Mouse (Mus musculus) brain, embryonic 14.5 days (tissue): ENCODE results near the gene Dnah3. TPM values are rescaled to one million over a fixed set of nuclear protein-coding genes. Genes with fewer than 3 reads are reported as not detected.

Experiments
- DNase-seq: peaks from one replicate; pipeline ENCODE4 v3.0.0-alpha.2; 2011; ENCODE audit warnings: low read depth
- CTCF ChIP-seq: fragments of 200-500 bp; IDR thresholded peaks from 2 replicates; pipeline ENCODE4 v1.5.1; 2012; ENCODE audit warnings: inconsistent platforms, mild to moderate bottlenecking, moderate library complexity, borderline replicate concordance; ENCODE audit not compliant: insufficient read depth, insufficient read length; ENCODE audit errors: extremely low read depth
- POLR2A ChIP-seq: fragments of 200-500 bp; IDR thresholded peaks from 2 replicates; pipeline ENCODE4 v1.6.1; 2012; ENCODE audit warnings: mild to moderate bottlenecking, inconsistent platforms, borderline replicate concordance; ENCODE audit not compliant: poor library complexity, insufficient read depth, insufficient read length, severe bottlenecking; ENCODE audit errors: extremely low read depth
- polyA plus RNA-seq: library from polyadenylated mRNA; depleted of rRNA; stranded (reverse); fragments of >200 nt; gene quantifications from 2 replicates; pipeline ENCODE4 v1.2.3, GENCODE M21; 2012

The Dnah3 gene
- polyA plus RNA-seq, 1 experiment = 0.15 TPM

DNA sequence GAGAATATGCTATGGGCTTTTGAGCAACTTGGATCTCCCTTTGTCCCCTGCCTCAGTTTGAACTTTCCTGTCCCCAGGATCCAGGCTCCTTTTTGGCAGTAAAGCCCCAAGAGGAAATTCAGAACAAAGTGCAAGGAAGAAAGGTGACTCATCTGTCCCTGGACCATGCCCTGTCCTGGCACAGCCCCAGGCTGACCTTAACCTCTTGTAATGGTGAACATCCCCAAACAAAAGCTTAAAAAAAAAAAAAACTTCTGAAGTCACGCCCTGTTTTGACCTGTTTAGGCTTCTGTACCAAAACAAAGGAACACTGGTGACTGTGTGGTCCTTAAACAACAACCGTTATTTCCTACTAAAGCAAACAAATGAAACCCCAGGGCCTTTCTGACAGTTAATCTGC lies 153.5 kb downstream of the Dnah3 start:
- DNase-seq = no peak
- TF ChIP-seq CTCF (no peak), POLR2A (no peak)

GRCm38 (mm10) chr7:119937036-119937435 lies 158.0 kb downstream of the Dnah3 start:
- TF ChIP-seq POLR2A (no peak), CTCF (no peak)
- DNase-seq = peak; percentile 9

DNA sequence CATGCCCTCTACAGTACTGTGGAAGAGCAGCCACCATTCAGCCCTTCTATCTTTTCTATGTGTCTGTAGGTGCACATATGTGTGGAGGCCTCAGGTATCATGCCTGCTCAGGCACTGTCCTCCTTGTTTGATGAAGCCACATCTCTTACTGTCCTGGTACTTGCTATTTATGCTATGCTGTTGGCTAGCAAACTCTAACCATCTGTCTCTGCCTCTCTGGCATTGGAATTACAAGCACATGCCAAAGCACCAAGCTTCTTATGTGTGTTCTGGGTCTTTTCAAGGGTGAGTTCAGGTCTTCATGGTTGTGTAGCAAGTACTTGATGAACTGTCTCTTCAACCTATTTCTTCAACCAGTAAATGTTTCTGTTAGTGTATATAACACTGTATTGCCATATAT lies 158.8 kb downstream of the Dnah3 start:
- DNase-seq = peak; percentile 6
- TF ChIP-seq POLR2A = no peak
- no peak for TF ChIP-seq CTCF

GRCm38 (mm10) chr7:119928783-119929440 lies 166.2 kb downstream of the Dnah3 start:
- no peak for DNase-seq
- no peak for TF ChIP-seq CTCF
- no peak for TF ChIP-seq POLR2A

DNA sequence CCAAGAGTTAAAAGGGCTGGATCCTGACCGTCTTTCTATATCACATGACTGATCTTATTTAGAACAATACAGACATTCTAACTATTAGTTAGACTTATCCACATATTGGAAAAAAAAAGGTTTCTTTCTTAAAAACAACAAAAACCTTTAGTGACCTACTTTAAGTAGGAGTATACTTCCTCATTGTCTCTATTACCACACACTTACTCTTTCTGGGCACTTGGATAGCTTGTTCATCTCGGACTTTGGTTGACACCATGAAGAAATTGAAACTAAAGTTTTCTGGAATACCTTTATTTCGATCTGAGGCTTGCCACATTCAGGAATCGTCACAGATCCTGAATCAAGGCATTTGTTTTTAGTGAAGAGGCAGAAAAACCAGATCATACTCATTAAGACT lies 174.0 kb downstream of the Dnah3 start:
- no peak for DNase-seq
- TF ChIP-seq CTCF (no peak), POLR2A (no peak)

- TF ChIP-seq POLR2A (no peak), CTCF (no peak)
- no peak for DNase-seq
Measured at GRCm38 (mm10) chr7:119920457-119920856, 174.6 kb downstream of the Dnah3 start.

DNA sequence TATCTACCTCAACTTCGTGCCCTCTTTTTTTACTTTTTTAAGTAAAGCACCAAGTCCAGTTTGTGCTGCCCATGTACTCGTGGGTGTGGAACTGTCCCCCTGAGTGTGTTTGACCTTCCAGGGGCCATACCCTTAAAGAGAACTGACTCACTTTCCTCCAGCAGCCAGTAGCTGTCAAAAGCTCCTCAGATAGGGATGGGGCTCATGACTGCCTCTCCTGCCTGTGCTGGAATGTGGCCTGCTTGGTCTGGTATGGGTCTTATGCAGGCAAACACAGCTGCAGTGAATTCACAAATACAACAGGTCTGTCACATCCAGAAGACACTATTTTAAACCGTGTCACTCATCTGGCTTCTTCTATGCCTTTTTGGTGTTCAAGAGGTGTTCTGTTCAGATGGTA lies 183.4 kb downstream of the Dnah3 start:
- TF ChIP-seq CTCF (no peak), POLR2A (no peak)
- DNase-seq = no peak

GRCm38 (mm10) chr7:119906523-119907215 lies 188.4 kb downstream of the Dnah3 start:
- no peak for TF ChIP-seq POLR2A
- TF ChIP-seq CTCF = no peak
- DNase-seq = no peak

DNA sequence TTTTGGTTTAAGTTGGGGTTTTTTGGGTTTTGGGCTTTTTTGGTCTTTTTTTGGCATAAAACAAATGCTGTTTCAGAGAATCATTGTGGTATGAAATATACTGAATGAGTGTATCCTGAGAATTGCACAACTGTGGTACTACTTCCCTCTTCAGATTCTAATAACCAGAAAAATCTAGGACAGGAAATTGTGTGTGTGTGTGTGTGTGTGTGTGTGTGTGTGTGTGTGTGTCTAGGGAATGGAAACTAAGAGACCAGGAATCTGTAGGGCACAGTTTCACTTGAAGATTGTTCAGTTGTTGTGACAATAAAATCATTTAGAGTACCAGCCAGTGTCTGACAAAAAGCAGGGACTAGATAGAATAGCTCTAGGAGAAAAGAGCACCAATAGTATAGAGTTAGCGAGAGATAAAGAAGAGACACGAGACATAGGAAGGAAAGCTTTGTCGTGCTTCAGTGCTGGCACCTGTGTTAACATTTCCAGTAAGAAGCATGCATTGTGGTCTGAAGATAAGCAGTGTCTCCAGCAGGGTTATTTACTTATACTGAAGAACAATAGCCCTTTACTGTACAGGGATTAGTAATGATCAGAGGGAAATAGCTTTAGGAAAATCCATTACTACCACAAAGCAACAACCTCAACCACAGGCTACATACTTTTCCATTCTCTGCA lies 195.6 kb downstream of the Dnah3 start:
- DNase-seq = no peak
- TF ChIP-seq POLR2A (no peak), CTCF (no peak)

- no peak for DNase-seq
- TF ChIP-seq CTCF (no peak), POLR2A (no peak)
Measured at GRCm38 (mm10) chr7:119898247-119898856, 196.7 kb downstream of the Dnah3 start.

DNA sequence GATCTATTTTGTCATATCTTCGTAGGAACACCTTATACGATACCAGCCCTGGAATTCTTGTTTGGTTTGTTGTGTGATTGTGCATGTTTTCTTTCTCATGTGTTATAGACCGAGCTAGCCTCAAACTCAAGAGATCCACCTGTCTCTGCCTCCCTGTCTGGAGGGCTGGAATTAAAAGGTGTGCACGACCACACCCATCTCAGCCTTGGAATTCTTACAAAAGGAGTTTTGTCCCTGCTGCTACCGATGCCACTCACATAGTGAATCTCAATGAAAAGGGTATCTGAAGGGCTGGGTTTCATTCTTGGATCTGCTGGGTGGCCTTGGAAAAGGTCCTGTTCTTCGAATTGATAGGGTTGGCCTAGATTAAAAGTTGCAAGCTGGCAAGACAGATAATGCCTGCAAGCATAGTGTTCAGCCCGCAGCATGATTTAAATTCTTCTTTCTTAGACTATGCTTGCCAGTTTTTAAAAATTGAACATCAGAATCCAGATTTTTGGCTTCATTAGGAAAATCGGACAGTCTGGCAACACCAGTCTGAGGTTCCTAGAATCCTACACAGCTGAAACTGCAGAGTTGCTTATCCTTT lies 197.5 kb downstream of the Dnah3 start:
- TF ChIP-seq POLR2A (no peak), CTCF (no peak)
- DNase-seq = no peak
